Mouse (Mus musculus) testis, adult 2 months (tissue): ENCODE data around the gene Rgs6. TPM values are rescaled to one million over a fixed set of nuclear protein-coding genes. Genes with fewer than 3 reads are reported as not detected.

Experiments used
- H3K27ac ChIP-seq: fragments of 200-500 bp; 2 replicates; pipeline ENCODE4 v1.5.1; 2012; ENCODE audit warnings: low read depth, low read length; ENCODE audit not compliant: control insufficient read depth, insufficient read depth
- H3K27me3 ChIP-seq: fragments of 200-500 bp; 2 replicates; pipeline ENCODE4 v1.6.1; 2012; ENCODE audit warnings: mild to moderate bottlenecking, low read length, moderate library complexity; ENCODE audit not compliant: control insufficient read depth, insufficient read depth
- H3K36me3 ChIP-seq: fragments of 200-500 bp; 2 replicates; pipeline ENCODE4 v1.6.1; 2012; ENCODE audit warnings: mild to moderate bottlenecking, low read length; ENCODE audit not compliant: control insufficient read depth, insufficient read depth
- H3K4me1 ChIP-seq: fragments of 200-500 bp; 2 replicates; pipeline ENCODE4 v1.6.1; 2012; ENCODE audit warnings: low read length; ENCODE audit not compliant: control insufficient read depth, insufficient read depth
- H3K4me3 ChIP-seq: fragments of 200-500 bp; 2 replicates; pipeline ENCODE4 v1.5.1; 2012; ENCODE audit warnings: low read depth, mild to moderate bottlenecking, low read length, moderate library complexity, mixed read lengths; ENCODE audit not compliant: control insufficient read depth
- CTCF ChIP-seq: fragments of 200-500 bp; IDR thresholded peaks from 2 replicates; pipeline ENCODE4 v1.5.1; 2012; ENCODE audit warnings: low read depth, mild to moderate bottlenecking, inconsistent platforms, low read length, moderate library complexity; ENCODE audit not compliant: control insufficient read depth, insufficient read depth, insufficient replicate concordance
- POLR2A ChIP-seq: fragments of 200-500 bp; IDR thresholded peaks from 2 replicates; pipeline ENCODE4 v1.6.1; 2012; ENCODE audit warnings: low read depth, mild to moderate bottlenecking, inconsistent platforms, low read length, moderate library complexity; ENCODE audit not compliant: control insufficient read depth
- polyA plus RNA-seq: library from polyadenylated mRNA; depleted of rRNA; stranded (reverse); fragments of >200 nt; gene quantifications from 2 replicates; pipeline ENCODE4 v1.2.3, GENCODE M21; 2012

Rgs6 gene
- polyA plus RNA-seq, 1 experiment: 0.75 TPM

- Histone ChIP-seq H3K36me3 (no peaks in the 10 kb centered on the region), H3K27ac (no peak overlapping the region), H3K4me3 (no peak overlapping the region), H3K4me1 (no peaks in the 10 kb centered on the region), H3K27me3 (no peaks in the 10 kb centered on the region)
- no peak for TF ChIP-seq CTCF
- TF ChIP-seq POLR2A: no peak
Measured at GRCm38 (mm10) chr12:83204361-83204760, 616.3 kb downstream of the Rgs6 start.

DNA sequence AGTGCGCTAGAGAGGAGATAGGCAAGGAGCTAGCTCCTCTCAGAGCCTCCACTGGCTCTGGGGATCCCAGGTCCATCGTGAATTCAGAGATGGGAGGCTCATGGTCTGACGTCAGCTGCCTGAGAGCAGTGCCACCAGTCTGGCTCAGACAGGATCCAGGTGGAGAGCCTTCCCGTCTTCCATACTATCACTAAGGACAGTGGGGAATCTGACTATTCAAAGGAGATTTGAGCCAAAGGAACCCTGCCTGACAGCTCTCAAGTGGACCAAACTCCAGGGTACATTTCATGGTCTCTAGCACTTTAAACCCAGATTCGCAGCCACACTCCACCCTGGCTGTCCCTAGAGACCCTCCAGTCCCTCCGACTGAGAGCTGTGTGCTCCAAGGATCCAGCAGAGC is 618.8 kb downstream of the Rgs6 start:
- H3K4me3 ChIP-seq: no peak overlapping the region
- no peak overlapping the region for H3K27ac ChIP-seq
- no peak for TF ChIP-seq POLR2A
- TF ChIP-seq CTCF: no peak
- H3K36me3 ChIP-seq: no peaks in the 10 kb centered on the region
- no peaks in the 10 kb centered on the region for H3K27me3 ChIP-seq
- no peaks in the 10 kb centered on the region; the same call in 1 of the 2 replicates for H3K4me1 ChIP-seq

- no peak for TF ChIP-seq POLR2A
- TF ChIP-seq CTCF: no peak
- Histone ChIP-seq H3K4me3 (no peak overlapping the region), H3K27ac (no peak overlapping the region), H3K27me3 (no peaks in the 10 kb centered on the region), H3K4me1 (no peaks in the 10 kb centered on the region; the same call in 1 of the 2 replicates), H3K36me3 (no peaks in the 10 kb centered on the region)
Measured at GRCm38 (mm10) chr12:83207481-83207880, 619.4 kb downstream of the Rgs6 start.

- no peak overlapping the region for H3K27ac ChIP-seq
- H3K27me3 ChIP-seq: no peaks in the 10 kb centered on the region
- H3K4me3 ChIP-seq: no peak overlapping the region
- TF ChIP-seq CTCF (no peak), POLR2A (no peak)
- no peaks in the 10 kb centered on the region for H3K36me3 ChIP-seq
- no peaks in the 10 kb centered on the region; the same call in 1 of the 2 replicates for H3K4me1 ChIP-seq
Measured at GRCm38 (mm10) chr12:83208011-83208410, 619.9 kb downstream of the Rgs6 start.

GRCm38 (mm10) chr12:83208841-83209240 is 620.7 kb downstream of the Rgs6 start:
- no peak overlapping the region for H3K27ac ChIP-seq

DNA sequence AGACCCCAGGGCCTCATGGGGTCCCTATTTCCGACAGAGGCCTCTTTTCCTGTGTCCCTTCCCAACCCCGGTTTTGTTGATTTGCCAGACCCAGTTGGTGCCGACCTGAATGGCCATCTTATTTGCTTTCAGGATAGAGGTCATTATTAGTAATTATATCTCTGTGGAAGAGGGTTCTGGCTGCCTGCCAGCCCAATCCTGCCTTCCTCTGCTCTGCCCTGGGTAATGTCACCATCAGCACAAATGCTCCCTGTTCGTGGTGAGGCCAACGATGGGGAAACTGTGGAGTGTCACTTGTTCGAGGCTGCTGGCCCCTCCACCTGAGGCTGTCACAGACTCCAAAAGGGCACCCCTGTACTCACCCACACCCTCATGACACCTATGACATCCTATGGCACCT is 621.4 kb downstream of the Rgs6 start:
- Histone ChIP-seq H3K36me3 (no peaks in the 10 kb centered on the region), H3K27me3 (no peaks in the 10 kb centered on the region), H3K27ac (no peak overlapping the region), H3K4me1 (no peaks in the 10 kb centered on the region; the same call in 1 of the 2 replicates), H3K4me3 (no peak overlapping the region)
- TF ChIP-seq CTCF: no peak
- no peak for TF ChIP-seq POLR2A

More at GRCm38 (mm10) chr12:83208841-83209240, 620.7 kb downstream of the Rgs6 start:
- no peaks in the 10 kb centered on the region; the same call in 1 of the 2 replicates for H3K4me1 ChIP-seq
- H3K27me3 ChIP-seq: no peaks in the 10 kb centered on the region
- H3K36me3 ChIP-seq: no peaks in the 10 kb centered on the region
- no peak for TF ChIP-seq POLR2A
- TF ChIP-seq CTCF: no peak
- no peak overlapping the region for H3K4me3 ChIP-seq

DNA sequence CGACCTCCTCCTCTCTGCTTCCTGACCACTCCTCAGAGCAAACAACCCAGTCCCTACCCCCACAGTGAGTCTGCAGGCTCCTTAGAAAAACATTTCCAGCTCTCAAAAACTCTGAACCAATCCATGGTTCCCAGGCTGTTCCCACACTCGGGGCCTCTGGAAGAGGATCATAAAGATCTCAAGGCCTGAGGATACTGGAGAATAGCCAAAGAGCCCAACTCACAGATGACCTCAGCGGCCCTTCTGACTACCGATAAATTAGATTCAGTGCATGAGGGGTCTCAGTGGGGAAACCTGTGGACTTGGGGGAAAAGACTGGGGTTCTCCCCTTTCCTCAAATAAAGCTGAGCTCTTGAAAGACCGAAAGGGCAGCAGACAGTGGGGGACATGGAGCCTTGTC is 622.2 kb downstream of the Rgs6 start:
- H3K36me3 ChIP-seq: no peaks in the 10 kb centered on the region
- no peaks in the 10 kb centered on the region for H3K27me3 ChIP-seq
- no peak overlapping the region for H3K27ac ChIP-seq
- H3K4me3 ChIP-seq: no peak overlapping the region
- H3K4me1 ChIP-seq: no peaks in the 10 kb centered on the region; the same call in 1 of the 2 replicates
- no peak for TF ChIP-seq POLR2A
- TF ChIP-seq CTCF: no peak

- H3K4me3 ChIP-seq: no peak overlapping the region
- TF ChIP-seq CTCF (no peak), POLR2A (no peak)
- H3K27ac ChIP-seq: no peak overlapping the region
- H3K27me3 ChIP-seq: no peaks in the 10 kb centered on the region
- no peaks in the 10 kb centered on the region for H3K36me3 ChIP-seq
- H3K4me1 ChIP-seq: no peaks in the 10 kb centered on the region; the same call in 1 of the 2 replicates
Measured at GRCm38 (mm10) chr12:83210735-83211134, 622.6 kb downstream of the Rgs6 start.
